Mouse (Mus musculus) CD4-positive, CD25-positive, alpha-beta regulatory T cell (primary cell): ENCODE measurements around the gene Ccdc171. TPM values are rescaled to one million over a fixed set of nuclear protein-coding genes. Genes with fewer than 3 reads are reported as not detected.

Source experiments
- polyA plus RNA-seq: library from polyadenylated mRNA; unstranded; fragments of 100-300 nt; shearing (Covaris generic); gene quantifications from one replicate; pipeline ENCODE4 v1.2.1, GENCODE M21; 2017

Gene Ccdc171
- 13.7 TPM for polyA plus RNA-seq

GRCm38 (mm10) chr4:83524843-83525689, at the start of gene Ccdc171:
TSS of gene Ccdc171 (plus strand) at chr4:83525545.

GRCm38 (mm10) chr4:83486117-83486901, 39.0 kb upstream of the Ccdc171 start, which contains the start of gene Psip1:
TSS of gene Psip1 (minus strand) at chr4:83486459.

Other genes starting within 250 kb of the Ccdc171 start
- 90.6 TPM for gene Ttc39b, start 201.3 kb upstream of the Ccdc171 start, polyA plus RNA-seq
- 37.3 TPM for gene Snapc3, start 107.8 kb upstream of the Ccdc171 start, polyA plus RNA-seq
- 196 TPM for gene Psip1, start 39.1 kb upstream of the Ccdc171 start, polyA plus RNA-seq